ENCODE assay signal across 12 mouse cellular contexts in the genomic region with DNA sequence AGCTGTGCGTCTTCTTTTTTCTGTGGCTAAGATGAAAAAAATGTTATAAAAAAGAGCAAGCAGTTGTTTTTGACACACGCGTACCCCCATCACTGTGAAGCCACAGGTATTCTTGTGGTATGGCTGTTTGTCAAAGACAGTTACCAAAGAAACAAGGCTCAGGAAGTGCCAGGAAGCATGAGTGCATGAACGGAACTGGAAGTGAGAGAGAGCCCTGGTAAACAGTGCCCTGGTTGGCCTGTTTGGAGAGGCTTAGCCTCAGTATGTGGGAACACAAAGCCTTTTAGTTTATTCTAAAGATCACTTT. TPM values are rescaled to one million over a fixed set of nuclear protein-coding genes. Genes with fewer than 3 reads are reported as not detected.
DNase-seq lines count a peak whose midpoint lies in the region; ATAC-seq and TF ChIP-seq lines count a peak whose summit lies in the region.
"Had no signal": no experiment of that assay in that cellular context is flagged by ENCODE, and none has a peak within 500 bp of the region (broad histone marks: within the 10 kb centered on the region; RNA-seq: fewer than 3 reads in every experiment).

No protein-coding gene starts in this region.

- peak overlapping the region; percentile 4; the same call in 1 of the 2 replicates for H3K27ac ChIP-seq in lung, embryonic 15.5 days
- peak overlapping the region; percentile 60 for H3K27ac ChIP-seq in liver, embryonic 13.5 days
- peak overlapping the region; percentile 82 for H3K27ac ChIP-seq in spleen, adult 2 months (ENCODE audit: insufficient read depth, low read length)
- H3K27ac ChIP-seq in midbrain, embryonic 15.5 days = no peak overlapping the region
- no peak overlapping the region for H3K27ac ChIP-seq in forebrain, embryonic 16.5 days (ENCODE audit: low read length)
- H3K27ac ChIP-seq: hindbrain, embryonic 14.5 days; limb, embryonic 13.5 days had no signal

- H3K9me3 ChIP-seq in lung, embryonic 15.5 days = no peaks in the 10 kb centered on the region
- no peaks in the 10 kb centered on the region for H3K9me3 ChIP-seq in liver, embryonic 13.5 days (replicated peaks)
- no peaks in the 10 kb centered on the region for H3K9me3 ChIP-seq in midbrain, embryonic 15.5 days
- H3K9me3 ChIP-seq in forebrain, embryonic 16.5 days (ENCODE audit: control insufficient read depth, low read length) = no peaks in the 10 kb centered on the region
- H3K9me3 ChIP-seq: limb, embryonic 13.5 days had no signal

- peaks cover 14% of the 10 kb centered on the region; the same call in 1 of the 2 replicates for H3K36me3 ChIP-seq in lung, embryonic 15.5 days
- peaks cover 73% of the 10 kb centered on the region for H3K36me3 ChIP-seq in liver, embryonic 13.5 days
- H3K36me3 ChIP-seq in spleen, adult 2 months (ENCODE audit: control insufficient read depth, insufficient read depth, low read length) = peaks cover 31% of the 10 kb centered on the region
- peaks cover 38% of the 10 kb centered on the region for H3K36me3 ChIP-seq in midbrain, embryonic 15.5 days (replicated peaks)
- H3K36me3 ChIP-seq in forebrain, embryonic 16.5 days (ENCODE audit: control insufficient read depth, insufficient read depth) = peaks cover 12% of the 10 kb centered on the region

- POLR2A ChIA-PET in Patski (lab: Charles Lee) = interaction anchor here (1.0 kb wide), 1 partner anchor 122 kb away, joined by 3 read pairs; a partner anchor contains a TSS

- no peaks in the 10 kb centered on the region for H3K27me3 ChIP-seq in lung, embryonic 15.5 days
- H3K27me3 ChIP-seq in Patski = no peaks in the 10 kb centered on the region
- no peaks in the 10 kb centered on the region for H3K27me3 ChIP-seq in liver, embryonic 13.5 days
- no peaks in the 10 kb centered on the region for H3K27me3 ChIP-seq in spleen, adult 2 months (ENCODE audit: control insufficient read depth, insufficient read depth, low read length)
- no peaks in the 10 kb centered on the region for H3K27me3 ChIP-seq in midbrain, embryonic 15.5 days (replicated peaks)
- no peaks in the 10 kb centered on the region for H3K27me3 ChIP-seq in forebrain, embryonic 16.5 days (replicated peaks; ENCODE audit: control insufficient read depth, insufficient read depth, low read length)
- H3K27me3 ChIP-seq: limb, embryonic 13.5 days had no signal

- H3K4me2 ChIP-seq in lung, embryonic 15.5 days = no peak overlapping the region
- H3K4me2 ChIP-seq in liver, embryonic 13.5 days = no peak overlapping the region
- H3K4me2 ChIP-seq in midbrain, embryonic 15.5 days = no peak overlapping the region
- H3K4me2 ChIP-seq in forebrain, embryonic 16.5 days (ENCODE audit: low read length) = no peak overlapping the region
- H3K4me2 ChIP-seq: hindbrain, embryonic 14.5 days; limb, embryonic 13.5 days had no signal

- in situ Hi-C loops in Patski (cut with MboI; ENCODE audit: low pct_unique_long_range_greater_than_20kb) = no loop called here

- no peak for TF ChIP-seq CTCF in Patski (IDR thresholded peaks at IDR 0.05)
- TF ChIP-seq CTCF in spleen, adult 2 months (IDR thresholded peaks at IDR 0.05; ENCODE audit: extremely low read depth, insufficient read depth, insufficient read length, insufficient replicate concordance) = no peak

- CTCF ChIA-PET in Patski (lab: Charles Lee) = no interaction called here

- no peak for ATAC-seq in lung, embryonic 15.5 days (ENCODE audit: borderline replicate concordance, extremely low read depth, low FRiP score, low TSS enrichment)
- peak; percentile 76 for ATAC-seq in Patski
- ATAC-seq in liver, embryonic 13.5 days (ENCODE audit: low read depth) = no peak
- no peak for ATAC-seq in midbrain, embryonic 15.5 days (replicated peaks)
- ATAC-seq in forebrain, embryonic 16.5 days = no peak

- H3K9ac ChIP-seq in lung, embryonic 15.5 days = no peak overlapping the region
- H3K9ac ChIP-seq in liver, embryonic 13.5 days = no peak overlapping the region
- H3K9ac ChIP-seq in midbrain, embryonic 15.5 days = no peak overlapping the region
- no peak overlapping the region for H3K9ac ChIP-seq in forebrain, embryonic 16.5 days (replicated peaks; ENCODE audit: low read depth, low read length)
- H3K9ac ChIP-seq: hindbrain, embryonic 14.5 days; limb, embryonic 13.5 days had no signal

- WGBS in lung, embryonic 15.5 days = 79% methylated on average over 4 of the region's 4 CpGs
- 82% methylated on average over 4 of the region's 4 CpGs for WGBS in liver, embryonic 13.5 days (ENCODE audit: insufficient replicate concordance)
- WGBS in spleen, adult 2 months = 19% methylated on average over 4 of the region's 4 CpGs
- WGBS in midbrain, embryonic 15.5 days = 89% methylated on average over 4 of the region's 4 CpGs
- WGBS in forebrain, embryonic 16.5 days = 90% methylated on average over 4 of the region's 4 CpGs

- H3K4me3 ChIP-seq in lung, embryonic 15.5 days = no peak overlapping the region
- no peak overlapping the region for H3K4me3 ChIP-seq in liver, embryonic 13.5 days (replicated peaks)
- peak overlapping the region; percentile 44; the same call in 1 of the 2 replicates for H3K4me3 ChIP-seq in spleen, adult 2 months (ENCODE audit: extremely low read depth, insufficient read depth, insufficient read length)
- H3K4me3 ChIP-seq in midbrain, embryonic 15.5 days = no peak overlapping the region
- H3K4me3 ChIP-seq in forebrain, embryonic 16.5 days (replicated peaks; ENCODE audit: low read length) = no peak overlapping the region
- H3K4me3 ChIP-seq: limb, embryonic 13.5 days; myocyte had no signal

- no peaks in the 10 kb centered on the region for H3K4me1 ChIP-seq in lung, embryonic 15.5 days
- H3K4me1 ChIP-seq in liver, embryonic 13.5 days (replicated peaks) = no peaks in the 10 kb centered on the region
- H3K4me1 ChIP-seq in spleen, adult 2 months (ENCODE audit: control insufficient read depth, insufficient read depth, insufficient read length) = peaks cover 19% of the 10 kb centered on the region
- H3K4me1 ChIP-seq in midbrain, embryonic 15.5 days = no peaks in the 10 kb centered on the region
- H3K4me1 ChIP-seq in forebrain, embryonic 16.5 days (replicated peaks; ENCODE audit: control insufficient read depth, insufficient read depth, low read length) = no peaks in the 10 kb centered on the region
- H3K4me1 ChIP-seq: limb, embryonic 13.5 days had no signal

- DNase-seq in lung, postnatal 14 days = no peak
- no peak for DNase-seq in Patski (ENCODE audit: low read depth, low spot score)
- DNase-seq in liver, embryonic 13.5 days = no peak
- DNase-seq in spleen, adult 2 months (ENCODE audit: low read depth in 1 of 2, low spot score in 2 of 2) = peak; percentile 48 to 64
- DNase-seq: gastrocnemius, postnatal 25 days; right cerebral cortex, postnatal 25 days had no signal

- no peak for TF ChIP-seq POLR2A in spleen, adult 2 months (IDR thresholded peaks at IDR 0.05; ENCODE audit: low read depth, low read length)

RNA-seq across cellular contexts. Expression of a gene that starts 23.9 kb away (rescaled TPM):
- polyA plus RNA-seq in lung, embryonic 15.5 days (2015; fragmentation: Nextera tagmentation; extraction: Ambion mirVana) = 9.0 and 10.0 TPM in 2 replicates
- 1.4 TPM for polyA plus RNA-seq in Patski (2021)
- polyA plus RNA-seq in liver, embryonic 13.5 days (2015; fragmentation: Nextera tagmentation; extraction: Ambion mirVana) = 1.8 and 2.0 TPM in 2 replicates
- 2.3 and 3.3 TPM in 2 replicates for polyA plus RNA-seq in spleen, adult 2 months (2012; rRNA removed)
- 7.9 and 8.5 TPM in 2 replicates for polyA plus RNA-seq in midbrain, embryonic 15.5 days (2015; fragmentation: Nextera tagmentation; extraction: Ambion mirVana)
- 5.3 and 5.6 TPM in 2 replicates for polyA plus RNA-seq in forebrain, embryonic 16.5 days (2015; fragmentation: Nextera tagmentation; extraction: Ambion mirVana)

RNA-seq across cellular contexts. Expression of a gene that starts 41.7 kb away (rescaled TPM):
- 14.3 and 14.5 TPM in 2 replicates for polyA plus RNA-seq in lung, embryonic 15.5 days (2015; fragmentation: Nextera tagmentation; extraction: Ambion mirVana)
- 27.3 TPM for polyA plus RNA-seq in Patski (2021)
- 19.8 and 23.7 TPM in 2 replicates for polyA plus RNA-seq in liver, embryonic 13.5 days (2015; fragmentation: Nextera tagmentation; extraction: Ambion mirVana)
- 63.7 and 71.5 TPM in 2 replicates for polyA plus RNA-seq in spleen, adult 2 months (2012; rRNA removed)
- 45.1 and 46.6 TPM in 2 replicates for polyA plus RNA-seq in midbrain, embryonic 15.5 days (2015; fragmentation: Nextera tagmentation; extraction: Ambion mirVana)
- 34.4 and 36.8 TPM in 2 replicates for polyA plus RNA-seq in forebrain, embryonic 16.5 days (2015; fragmentation: Nextera tagmentation; extraction: Ambion mirVana)

RNA-seq across cellular contexts. Expression of a gene that starts 50.6 kb away (rescaled TPM):
- 27.6 and 27.9 TPM in 2 replicates for polyA plus RNA-seq in lung, embryonic 15.5 days (2015; fragmentation: Nextera tagmentation; extraction: Ambion mirVana)
- 1.0 TPM for polyA plus RNA-seq in Patski (2021)
- 8.0 and 9.7 TPM in 2 replicates for polyA plus RNA-seq in liver, embryonic 13.5 days (2015; fragmentation: Nextera tagmentation; extraction: Ambion mirVana)
- 4.1 and 4.5 TPM in 2 replicates for polyA plus RNA-seq in spleen, adult 2 months (2012; rRNA removed)
- 37.3 and 39.1 TPM in 2 replicates for polyA plus RNA-seq in midbrain, embryonic 15.5 days (2015; fragmentation: Nextera tagmentation; extraction: Ambion mirVana)
- 44.6 and 44.9 TPM in 2 replicates for polyA plus RNA-seq in forebrain, embryonic 16.5 days (2015; fragmentation: Nextera tagmentation; extraction: Ambion mirVana)

Comparison
In these comparisons a context has a peak if more than half of its experiments do, and no peak if none do; other contexts are left out.
1. H3K27ac ChIP-seq: peak in lung, embryonic 15.5 days (single experiment), liver, embryonic 13.5 days (single experiment) and spleen, adult 2 months (single experiment); none in midbrain, embryonic 15.5 days (single experiment) and forebrain, embryonic 16.5 days (single experiment).
2. DNase-seq: peak in spleen, adult 2 months (2 of 2); none in lung, postnatal 14 days (single experiment), Patski (single experiment) and liver, embryonic 13.5 days (single experiment).